Mouse (Mus musculus): ENCODE data around the gene Fzr1.

GRCm38 (mm10) chr10:81356352-81356990 is 21.8 kb downstream of the Fzr1 start:
- TF ChIP-seq CTCF (conservative IDR thresholded peaks at IDR 0.05 in 1 of 2, IDR thresholded peaks at IDR 0.05 in 1 of 2; ENCODE audit: low read depth in 2 of 2, low read length in 2 of 2), result no peak
- TF ChIP-seq POLR2AphosphoS2 (IDR thresholded peaks at IDR 0.05; ENCODE audit: low read depth, low read length), result no peak
- TF ChIP-seq RAD21 (IDR thresholded peaks at IDR 0.05; ENCODE audit: low read depth, low read length), result no peak
- TF ChIP-seq HCFC1 (IDR thresholded peaks at IDR 0.05; ENCODE audit: low read depth, low read length), result no peak
